Mouse (Mus musculus) embryonic facial prominence, embryonic 10.5 days (tissue): Measurements from ENCODE around the gene Enam. TPM values are rescaled to one million over a fixed set of nuclear protein-coding genes. Genes with fewer than 3 reads are reported as not detected.
"Not testable (repeated sequence)": the region's sequence is repeated elsewhere in the genome, so short reads cannot be mapped to it uniquely, and the experiment has no call there.

Experiments
- DNase-seq: peaks from one replicate; pipeline ENCODE4 v3.0.0-alpha.2; 2017; ENCODE audit warnings: low spot score
- H3K27ac ChIP-seq: fragments of 300-500 bp; sonication (generic); replicated peaks from 2 replicates; pipeline ENCODE4 v1.5.1; 2016; ENCODE audit warnings: mild to moderate bottlenecking
- H3K27me3 ChIP-seq: fragments of 300-500 bp; sonication (generic); replicated peaks from 2 replicates; pipeline ENCODE4 v1.6.1; 2016; ENCODE audit warnings: low read depth, mild to moderate bottlenecking; ENCODE audit not compliant: poor library complexity, severe bottlenecking
- H3K36me3 ChIP-seq: fragments of 300-500 bp; sonication (generic); replicated peaks from 2 replicates; pipeline ENCODE4 v1.6.1; 2016; ENCODE audit warnings: mild to moderate bottlenecking, moderate library complexity
- H3K4me1 ChIP-seq: fragments of 300-500 bp; sonication (generic); 2 replicates; pipeline ENCODE4 v1.6.1; 2016
- H3K4me3 ChIP-seq: fragments of 300-500 bp; sonication (generic); 2 replicates; pipeline ENCODE4 v1.5.1; 2016; ENCODE audit warnings: mild to moderate bottlenecking, moderate library complexity
- H3K9me3 ChIP-seq: fragments of 300-500 bp; sonication (generic); 2 replicates; pipeline ENCODE4 v1.6.1; 2016; ENCODE audit warnings: mild to moderate bottlenecking
- WGBS: fragments of 180-500 bp; shearing (Covaris S2); methylation state at CpG from one replicate; pipeline ENCODE4 v1.1.7; 2016; 5-methylcytosine and 5-hydroxymethylcytosine counted together
- polyA plus RNA-seq: library from polyadenylated mRNA; unstranded; fragments of >200 nt; fragmentation: Nextera tagmentation; extraction: Ambion mirVana; gene quantifications from 2 replicates; pipeline ENCODE4 v1.2.1, GENCODE M21; 2016

Gene Enam
- polyA plus RNA-seq, 1 experiment from 2014 or later = not detected

DNA sequence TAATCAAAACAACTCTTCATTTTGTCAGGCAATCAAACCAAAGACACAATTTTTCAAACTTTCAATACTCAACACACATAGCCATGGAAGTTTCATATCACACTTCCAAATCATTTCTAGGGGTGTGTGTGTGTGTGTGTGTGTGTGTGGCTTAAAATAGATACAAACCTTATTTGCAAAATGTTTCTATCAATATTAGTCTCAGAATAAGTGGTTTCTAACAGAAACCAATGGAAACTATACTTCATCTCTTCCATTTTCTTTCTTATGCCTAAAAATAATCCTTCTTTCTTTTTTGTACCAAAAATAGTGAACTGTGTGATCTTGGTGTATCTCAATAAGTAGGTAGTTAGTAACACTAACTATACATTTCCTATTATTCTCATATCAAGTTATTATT, 53.1 kb downstream of the Enam start:
- H3K4me1 ChIP-seq = peaks cover 15% of the 10 kb centered on the region
- no peak overlapping the region for H3K4me3 ChIP-seq
- no peak for DNase-seq
- no peaks in the 10 kb centered on the region for H3K27me3 ChIP-seq
- no peaks in the 10 kb centered on the region for H3K9me3 ChIP-seq
- H3K27ac ChIP-seq = no peak overlapping the region
- no peaks in the 10 kb centered on the region for H3K36me3 ChIP-seq

- DNase-seq = no peak
- Histone ChIP-seq H3K9me3 (no peaks in the 10 kb centered on the region), H3K4me3 (no peak overlapping the region), H3K36me3 (no peaks in the 10 kb centered on the region), H3K27ac (no peak overlapping the region), H3K27me3 (no peaks in the 10 kb centered on the region), H3K4me1 (peaks cover 3% of the 10 kb centered on the region)
- WGBS = 62% methylated on average over 5 of the region's 5 CpGs
Observed at GRCm38 (mm10) chr5:88542651-88543282, 55.0 kb downstream of the Enam start.

DNA sequence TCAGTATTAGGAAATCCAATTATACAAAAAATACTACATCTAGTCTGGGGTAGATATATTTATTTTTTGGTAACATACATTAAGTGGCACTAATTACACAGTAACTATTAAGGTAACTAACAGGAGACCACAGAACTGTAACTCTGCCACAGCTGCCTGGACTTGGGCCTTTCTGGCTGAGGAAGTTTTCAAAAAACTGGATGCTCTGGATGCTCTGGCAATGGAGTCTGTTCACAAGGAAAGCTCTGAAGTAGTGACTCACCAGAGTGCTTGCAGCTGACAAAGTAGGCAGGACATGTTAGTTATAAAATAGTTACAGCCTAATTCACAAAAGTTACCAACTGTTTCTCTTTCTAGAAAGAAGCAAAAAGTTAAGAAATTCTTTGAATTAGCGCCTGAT, 56.6 kb downstream of the Enam start:
- DNase-seq, H3K4me3 ChIP-seq, H3K4me1 ChIP-seq, H3K27me3 ChIP-seq, H3K36me3 ChIP-seq, H3K9me3 ChIP-seq, H3K27ac ChIP-seq: not testable (repeated sequence)
- WGBS = 75% methylated on average over 1 of the region's 1 CpGs

- WGBS = 89% methylated on average over 7 of the region's 7 CpGs
Observed at GRCm38 (mm10) chr5:88545536-88545935, 57.8 kb downstream of the Enam start.

DNA sequence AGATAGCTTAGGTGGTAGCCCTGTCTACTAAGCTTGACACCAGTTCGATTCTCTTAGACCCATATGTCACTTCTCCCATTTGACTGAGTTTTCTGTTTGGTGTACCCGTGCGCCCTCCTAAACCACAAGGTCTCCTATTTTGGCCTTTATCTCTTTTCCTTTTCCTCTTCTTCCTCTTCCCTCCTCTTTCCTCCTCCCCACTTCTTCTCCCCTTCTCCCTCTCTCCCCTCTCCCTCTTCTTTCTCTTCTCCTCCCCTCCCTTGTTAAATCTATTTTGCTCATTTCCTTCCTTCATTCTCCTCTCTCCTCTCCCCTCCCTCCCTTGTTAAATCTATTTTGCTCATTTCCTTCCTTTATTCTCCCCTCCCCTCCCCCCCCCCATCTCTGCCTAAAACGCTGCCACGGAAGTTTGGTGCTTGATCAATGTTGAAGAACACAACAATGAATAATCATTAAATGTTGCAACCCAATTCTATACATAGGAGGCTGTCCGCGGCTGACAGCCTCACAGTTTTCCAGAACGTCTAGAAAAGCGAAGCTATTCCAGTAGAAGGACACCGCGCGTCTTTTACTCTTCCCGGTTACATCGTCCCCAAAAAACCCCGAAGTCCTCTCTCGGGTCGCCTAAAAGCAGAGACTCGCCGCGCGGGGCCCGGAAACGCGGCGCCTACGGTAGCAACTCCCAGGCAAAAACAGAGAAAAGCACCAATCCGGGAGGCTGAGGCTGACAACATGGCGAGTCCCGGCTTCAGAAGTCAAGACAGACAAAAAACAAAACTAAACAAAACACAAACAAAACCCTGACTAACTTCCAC, 65.7 kb downstream of the Enam start:
- H3K36me3 ChIP-seq = peaks cover 28% of the 10 kb centered on the region
- no peaks in the 10 kb centered on the region for H3K9me3 ChIP-seq
- H3K4me1 ChIP-seq = peaks cover 17% of the 10 kb centered on the region
- no peaks in the 10 kb centered on the region for H3K27me3 ChIP-seq
- WGBS = 9% methylated on average over 29 of the region's 29 CpGs
- no peak for DNase-seq
- H3K27ac ChIP-seq = peak overlapping the region; percentile 94
- peak overlapping the region; percentile 91 for H3K4me3 ChIP-seq

More at GRCm38 (mm10) chr5:88545536-88545935, 57.8 kb downstream of the Enam start:
- DNase-seq = no peak
- no peaks in the 10 kb centered on the region for H3K36me3 ChIP-seq
- no peak overlapping the region for H3K4me3 ChIP-seq
- no peak overlapping the region for H3K27ac ChIP-seq
- H3K4me1 ChIP-seq = no peaks in the 10 kb centered on the region
- no peaks in the 10 kb centered on the region for H3K9me3 ChIP-seq
- no peaks in the 10 kb centered on the region for H3K27me3 ChIP-seq

- WGBS = under 1% methylated on average over 76 of the region's 76 CpGs
- peak within 1 kb of the TSS; percentile 94 for H3K27ac ChIP-seq
- H3K4me3 ChIP-seq = peak within 1 kb of the TSS; percentile 91
- peak; percentile 95 for DNase-seq
- no peaks in the 10 kb centered on the region for H3K9me3 ChIP-seq
- H3K36me3 ChIP-seq = peaks cover 28% of the 10 kb centered on the region
- no peaks in the 10 kb centered on the region for H3K27me3 ChIP-seq
- H3K4me1 ChIP-seq = peaks cover 17% of the 10 kb centered on the region
Observed at GRCm38 (mm10) chr5:88554086-88554886, 66.5 kb downstream of the Enam start, which contains the start of gene Utp3. TSS of gene Utp3 (plus strand) at chr5:88554462.

Other genes starting within 250 kb of the Enam start
- gene Gm7714, start 219.1 kb upstream of the Enam start, polyA plus RNA-seq = not detected in 2 replicates
- gene Prol1, start 170.7 kb upstream of the Enam start, polyA plus RNA-seq = not detected in 2 replicates
- gene Amtn, start 111.9 kb upstream of the Enam start, polyA plus RNA-seq = not detected in 2 replicates
- not detected in 2 replicates for gene Ambn, start 32.0 kb upstream of the Enam start, polyA plus RNA-seq
- gene Jchain, start 39.9 kb downstream of the Enam start, polyA plus RNA-seq = 0.14 TPM in 1 of 2 replicates, not detected in the other
- 87.5 and 88.2 TPM in 2 replicates for gene Utp3, start 66.5 kb downstream of the Enam start, polyA plus RNA-seq
- 28.1 and 28.3 TPM in 2 replicates for gene Rufy3, start 77.1 kb downstream of the Enam start, polyA plus RNA-seq
- 69.1 and 73.2 TPM in 2 replicates for gene Grsf1, start 188.2 kb downstream of the Enam start, polyA plus RNA-seq
- gene Mob1b, start 232.9 kb downstream of the Enam start, polyA plus RNA-seq = 12.5 and 13.2 TPM in 2 replicates